Mouse (Mus musculus) G1E (cell line): ENCODE measurements around the gene Cdcp2.

Experiments used
- CTCF ChIP-seq: IDR thresholded peaks from 2 replicates; pipeline ENCODE4 v1.5.1; 2012; ENCODE audit warnings: low read depth, low read length, inconsistent platforms, mixed read lengths
- GATA1 ChIP-seq: IDR thresholded peaks from 2 replicates; pipeline ENCODE4 v1.6.1; 2012; ENCODE audit warnings: borderline replicate concordance, low read length, inconsistent platforms, mixed read lengths
- GATA2 ChIP-seq: IDR thresholded peaks from 2 replicates; pipeline ENCODE4 v1.6.1; 2012; ENCODE audit warnings: low read depth, low read length, inconsistent platforms, borderline replicate concordance
- TAL1 ChIP-seq: conservative IDR thresholded peaks from 2 replicates; pipeline ENCODE4 v1.6.1; 2012; ENCODE audit warnings: low read depth, low read length, inconsistent platforms, mixed read lengths

- TF ChIP-seq CTCF (no peak), TAL1 (no peak), GATA2 (no peak), GATA1 (no peak)
Observed at GRCm38 (mm10) chr4:107075456-107075855, 21.2 kb upstream of the Cdcp2 start.
